Mouse (Mus musculus) neural tube, embryonic 11.5 days (tissue): ENCODE results near the gene Lclat1. TPM values are rescaled to one million over a fixed set of nuclear protein-coding genes. Genes with fewer than 3 reads are reported as not detected.
"Not testable (repeated sequence)": the region's sequence is repeated elsewhere in the genome, so short reads cannot be mapped to it uniquely, and the experiment has no call there.

ENCODE experiments used
- ATAC-seq: fragments of 200-750 bp; cut with Nextera tagmentation; 2 replicates; pipeline ENCODE4 v1.8.0; 2017; ENCODE audit warnings: moderate number of reproducible peaks, mild to moderate bottlenecking, moderate TSS enrichment, moderate library complexity; ENCODE audit not compliant: insufficient read depth, low FRiP score, low TSS enrichment
- DNase-seq: peaks from one replicate; pipeline ENCODE4 v3.0.0-alpha.2; 2015; ENCODE audit warnings: low spot score
- H3K27ac ChIP-seq: fragments of 300-500 bp; sonication (generic); 2 replicates; pipeline ENCODE4 v1.5.1; 2014; ENCODE audit warnings: low read depth, mild to moderate bottlenecking, low read length
- H3K27me3 ChIP-seq: fragments of 300-500 bp; sonication (generic); 2 replicates; pipeline ENCODE4 v1.6.1; 2014; ENCODE audit warnings: mild to moderate bottlenecking, low read length, mixed read lengths; ENCODE audit not compliant: control insufficient read depth, insufficient read depth
- H3K36me3 ChIP-seq: fragments of 300-500 bp; sonication (generic); 2 replicates; pipeline ENCODE4 v1.6.1; 2014; ENCODE audit warnings: mild to moderate bottlenecking, low read length, moderate library complexity, mixed read lengths; ENCODE audit not compliant: control insufficient read depth, insufficient read depth
- H3K4me1 ChIP-seq: fragments of 300-500 bp; sonication (generic); 2 replicates; pipeline ENCODE4 v1.6.1; 2014; ENCODE audit warnings: low read length, mixed read lengths; ENCODE audit not compliant: control insufficient read depth, insufficient read depth
- H3K4me2 ChIP-seq: fragments of 300-500 bp; sonication (generic); 2 replicates; pipeline ENCODE4 v1.6.1; 2014; ENCODE audit warnings: low read depth, mild to moderate bottlenecking, moderate library complexity
- H3K4me3 ChIP-seq: fragments of 300-500 bp; sonication (generic); 2 replicates; pipeline ENCODE4 v1.5.1; 2014; ENCODE audit warnings: low read depth, low read length
- H3K9ac ChIP-seq: fragments of 300-500 bp; sonication (generic); 2 replicates; pipeline ENCODE4 v1.6.1; 2014; ENCODE audit warnings: mild to moderate bottlenecking, low read length
- H3K9me3 ChIP-seq: fragments of 300-500 bp; sonication (generic); 2 replicates; pipeline ENCODE4 v1.6.1; 2016; ENCODE audit warnings: low read length; ENCODE audit not compliant: control insufficient read depth
- WGBS: fragments of 180-500 bp; shearing (Covaris S2); extraction: QIAGEN DNeasy Blood & Tissue Kit; methylation state at CpG from one replicate; pipeline ENCODE4 v1.1.7; 2014; 5-methylcytosine and 5-hydroxymethylcytosine counted together
- polyA plus RNA-seq: library from polyadenylated mRNA; unstranded; fragments of >200 nt; fragmentation: Nextera tagmentation; extraction: Ambion mirVana; gene quantifications from 2 replicates; pipeline ENCODE4 v1.2.1, GENCODE M21; 2014

Gene Lclat1
- polyA plus RNA-seq, 1 experiment from 2014 or later: 15.8 TPM

DNA sequence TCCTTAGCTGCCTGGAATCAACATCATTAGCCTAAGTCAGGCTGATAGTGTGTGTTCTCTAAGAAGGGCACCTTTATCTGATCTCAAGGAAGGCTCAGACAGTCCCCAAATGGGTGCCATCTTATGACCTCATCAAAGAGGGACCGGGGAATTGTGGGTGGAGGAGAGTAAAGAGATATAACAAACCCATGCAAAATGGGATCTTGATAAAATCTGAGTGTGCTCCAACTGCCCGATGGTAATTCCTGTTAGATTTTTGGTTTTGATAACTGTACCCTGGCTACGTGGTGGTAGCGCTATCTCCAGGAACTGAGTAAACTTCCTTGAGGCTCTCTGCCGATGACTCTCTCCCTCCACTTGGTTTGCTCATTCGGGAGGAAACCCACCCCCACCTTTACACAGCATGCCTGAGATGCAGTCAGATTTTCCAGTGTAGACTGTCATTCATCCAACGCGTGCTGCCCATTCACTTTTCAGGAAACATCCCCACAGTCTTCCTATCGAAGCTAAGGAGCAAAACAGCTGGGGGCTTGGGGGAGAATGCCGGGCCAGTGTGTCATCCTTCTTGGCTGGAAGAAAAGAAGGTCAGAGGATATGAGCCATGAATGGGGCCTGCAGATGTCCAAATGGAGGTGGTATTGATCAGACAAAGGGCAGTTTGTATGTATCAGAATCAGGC, 145.6 kb downstream of the Lclat1 start:
- Histone ChIP-seq H3K9ac (no peak overlapping the region), H3K27ac (no peak overlapping the region), H3K4me1 (peaks cover 3% of the 10 kb centered on the region; the same call in 1 of the 2 replicates), H3K9me3 (no peaks in the 10 kb centered on the region), H3K4me2 (no peak overlapping the region), H3K27me3 (no peaks in the 10 kb centered on the region), H3K4me3 (no peak overlapping the region), H3K36me3 (no peaks in the 10 kb centered on the region)
- DNase-seq (no peak), ATAC-seq (no peak)
- WGBS: 64% methylated on average over 10 of the region's 10 CpGs

- no peak for DNase-seq
- H3K4me1 ChIP-seq: peaks cover 7% of the 10 kb centered on the region; the same call in 1 of the 2 replicates
- no peaks in the 10 kb centered on the region for H3K27me3 ChIP-seq
- 91% methylated on average over 5 of the region's 5 CpGs for WGBS
- no peak overlapping the region for H3K4me2 ChIP-seq
- H3K36me3 ChIP-seq: no peaks in the 10 kb centered on the region
- ATAC-seq: no peak
- H3K9ac ChIP-seq: no peak overlapping the region
- H3K4me3 ChIP-seq: no peak overlapping the region
- H3K9me3 ChIP-seq: no peaks in the 10 kb centered on the region
- no peak overlapping the region for H3K27ac ChIP-seq
Measured at GRCm38 (mm10) chr17:73255801-73256200, 148.0 kb downstream of the Lclat1 start.

DNA sequence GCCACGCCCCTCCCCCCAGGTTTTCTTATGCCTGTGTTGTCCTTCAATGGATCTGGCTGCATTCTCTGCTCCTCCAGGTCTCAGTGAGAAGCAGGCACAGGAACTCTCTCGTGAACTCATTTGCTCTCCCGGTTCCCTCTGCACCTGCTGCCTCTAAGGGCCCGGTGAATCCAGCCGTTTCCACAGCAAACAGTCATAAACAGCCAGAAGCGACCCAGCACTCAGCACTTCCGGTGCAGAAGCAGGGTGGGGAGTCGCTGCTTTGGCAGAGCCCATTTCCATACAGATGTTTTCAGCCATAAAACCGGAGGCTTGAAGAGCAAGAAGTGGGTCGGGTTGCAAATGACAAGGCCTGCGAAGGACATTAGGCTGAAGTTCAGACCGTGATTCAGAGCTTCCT, 150.8 kb downstream of the Lclat1 start:
- Histone ChIP-seq H3K4me1 (0 out of 2 replicates have a peak, but pooled peaks cover 4% of the 10 kb centered on the region), H3K4me3 (no peak overlapping the region), H3K9ac (no peak overlapping the region; the same call in 1 of the 2 replicates), H3K9me3 (no peaks in the 10 kb centered on the region), H3K27ac (0 out of 2 replicates have a peak overlapping the region, but pooled peaks have one; percentile 4), H3K27me3 (no peaks in the 10 kb centered on the region), H3K36me3 (no peaks in the 10 kb centered on the region), H3K4me2 (no peak overlapping the region)
- WGBS: 34% methylated on average over 12 of the region's 12 CpGs
- DNase-seq (peak; percentile 17), ATAC-seq (no peak)

DNA sequence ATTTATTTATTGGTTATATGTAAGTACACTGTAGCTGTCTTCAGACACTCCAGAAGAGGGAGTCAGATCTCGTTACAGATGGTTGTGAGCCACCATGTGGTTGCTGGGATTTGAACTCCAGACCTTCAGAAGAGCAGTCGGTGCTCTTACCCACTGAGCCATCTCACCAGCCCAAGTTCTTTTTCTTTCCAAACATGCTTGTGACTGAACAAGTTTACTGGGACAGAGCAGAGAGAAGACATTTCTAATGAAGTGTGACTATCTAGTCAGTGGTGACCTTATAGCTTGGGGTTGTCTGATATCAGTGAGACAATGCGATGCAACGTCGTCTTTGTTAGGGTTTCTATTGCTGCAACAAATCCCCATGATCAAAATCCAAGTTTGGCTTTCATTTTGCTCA, 151.5 kb downstream of the Lclat1 start:
- DNase-seq, ATAC-seq, H3K36me3 ChIP-seq, H3K4me3 ChIP-seq, H3K9me3 ChIP-seq, H3K4me2 ChIP-seq, H3K27me3 ChIP-seq, H3K27ac ChIP-seq, H3K4me1 ChIP-seq, H3K9ac ChIP-seq: not testable (repeated sequence)
- 95% methylated on average over 5 of the region's 5 CpGs for WGBS

- no peak overlapping the region for H3K4me3 ChIP-seq
- H3K36me3 ChIP-seq: no peaks in the 10 kb centered on the region
- H3K4me1 ChIP-seq: 0 out of 2 replicates have a peak, but pooled peaks cover 4% of the 10 kb centered on the region
- WGBS: 88% methylated on average over 2 of the region's 2 CpGs
- no peak overlapping the region for H3K9ac ChIP-seq
- no peak for ATAC-seq
- H3K27me3 ChIP-seq: no peaks in the 10 kb centered on the region
- no peak overlapping the region for H3K4me2 ChIP-seq
- H3K27ac ChIP-seq: no peak overlapping the region
- no peaks in the 10 kb centered on the region for H3K9me3 ChIP-seq
- no peak for DNase-seq
Measured at GRCm38 (mm10) chr17:73262558-73262957, 154.8 kb downstream of the Lclat1 start.

DNA sequence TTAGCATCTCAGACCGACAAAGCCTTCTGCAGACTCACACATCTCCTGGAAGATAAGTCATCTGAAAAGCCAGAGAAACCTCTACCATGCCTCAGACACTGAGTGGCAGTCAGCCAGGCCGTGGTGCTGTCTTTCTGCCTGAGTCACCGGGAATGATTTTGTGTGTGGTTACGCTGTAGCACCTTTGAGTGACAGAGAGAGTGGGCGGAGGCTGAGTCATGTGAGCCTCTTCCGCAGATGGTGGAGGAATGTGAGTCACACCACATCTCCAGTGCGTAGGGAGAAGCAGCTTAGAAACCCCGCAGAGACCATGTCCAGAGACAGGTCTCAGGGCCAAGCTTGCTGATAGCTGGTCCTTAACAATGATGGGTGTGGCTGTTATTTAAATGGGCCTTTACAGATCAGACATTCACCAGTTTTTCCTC, 155.3 kb downstream of the Lclat1 start:
- ATAC-seq (no peak), DNase-seq (no peak)
- Histone ChIP-seq H3K27me3 (no peaks in the 10 kb centered on the region), H3K4me1 (0 out of 2 replicates have a peak, but pooled peaks cover 4% of the 10 kb centered on the region), H3K9ac (no peak overlapping the region), H3K4me3 (no peak overlapping the region), H3K36me3 (no peaks in the 10 kb centered on the region), H3K27ac (no peak overlapping the region), H3K9me3 (no peaks in the 10 kb centered on the region), H3K4me2 (no peak overlapping the region)
- 83% methylated on average over 8 of the region's 8 CpGs for WGBS

- no peaks in the 10 kb centered on the region for H3K9me3 ChIP-seq
- WGBS: 89% methylated on average over 15 of the region's 15 CpGs
- H3K36me3 ChIP-seq: no peaks in the 10 kb centered on the region
- ATAC-seq (no peak), DNase-seq (no peak)
- H3K4me3 ChIP-seq: no peak overlapping the region
- H3K27ac ChIP-seq: no peak overlapping the region
- H3K4me1 ChIP-seq: no peaks in the 10 kb centered on the region
- H3K4me2 ChIP-seq: no peak overlapping the region
- H3K27me3 ChIP-seq: no peaks in the 10 kb centered on the region
- H3K9ac ChIP-seq: no peak overlapping the region
Measured at GRCm38 (mm10) chr17:73270871-73271796, 163.3 kb downstream of the Lclat1 start.

GRCm38 (mm10) chr17:73271797-73272600, 164.2 kb downstream of the Lclat1 start:
- H3K9me3 ChIP-seq: no peaks in the 10 kb centered on the region
- WGBS: 87% methylated on average over 7 of the region's 7 CpGs
- H3K27me3 ChIP-seq: no peaks in the 10 kb centered on the region
- no peak overlapping the region for H3K9ac ChIP-seq
- no peak overlapping the region for H3K4me3 ChIP-seq
- H3K27ac ChIP-seq: no peak overlapping the region
- H3K4me2 ChIP-seq: no peak overlapping the region
- no peaks in the 10 kb centered on the region for H3K36me3 ChIP-seq
- ATAC-seq (no peak), DNase-seq (no peak)
- H3K4me1 ChIP-seq: no peaks in the 10 kb centered on the region
